Mouse (Mus musculus): Measurements from ENCODE around the gene RPS10-NUDT3. TPM values are rescaled to one million over a fixed set of nuclear protein-coding genes. Genes with fewer than 3 reads are reported as not detected.
"Not testable (repeated sequence)": the region's sequence is repeated elsewhere in the genome, so short reads cannot be mapped to it uniquely, and the experiment has no call there.

RPS10-NUDT3 gene
- polyA plus RNA-seq, 1 experiment from 2014 or later: not detected

- H3K27ac ChIP-seq (ENCODE audit: low read depth, low read length): no peak overlapping the region
- 42% methylated on average over 7 of the region's 7 CpGs for WGBS
- ATAC-seq (replicated peaks; ENCODE audit: low FRiP score) (no peak), DNase-seq (ENCODE audit: low spot score) (no peak)
- H3K4me2 ChIP-seq: no peak overlapping the region
- H3K9ac ChIP-seq (ENCODE audit: low read depth, low read length): no peak overlapping the region
- no peak overlapping the region for H3K4me3 ChIP-seq (ENCODE audit: low read depth, low read length)
- no peaks in the 10 kb centered on the region; the same call in 1 of the 2 replicates for H3K27me3 ChIP-seq (replicated peaks; ENCODE audit: control insufficient read depth, insufficient read depth, low read length)
- H3K4me1 ChIP-seq (replicated peaks; ENCODE audit: control insufficient read depth, insufficient read depth, low read length): peaks cover 3% of the 10 kb centered on the region; the same call in 1 of the 2 replicates
- H3K9me3 ChIP-seq (ENCODE audit: control insufficient read depth, low read length): no peaks in the 10 kb centered on the region
- no peaks in the 10 kb centered on the region for H3K36me3 ChIP-seq (ENCODE audit: control insufficient read depth, insufficient read depth, low read length)
These were observed 10.8 kb upstream of the RPS10-NUDT3 start for GRCm38 (mm10) chr17:27645807-27646206.

- no peak overlapping the region for H3K4me2 ChIP-seq
- no peak overlapping the region for H3K9ac ChIP-seq (ENCODE audit: low read depth, low read length)
- H3K4me3 ChIP-seq (ENCODE audit: low read depth, low read length): no peak overlapping the region
- H3K36me3 ChIP-seq (ENCODE audit: control insufficient read depth, insufficient read depth, low read length): no peaks in the 10 kb centered on the region
- H3K4me1 ChIP-seq (replicated peaks; ENCODE audit: control insufficient read depth, insufficient read depth, low read length): peaks cover 3% of the 10 kb centered on the region; the same call in 1 of the 2 replicates
- H3K27ac ChIP-seq (ENCODE audit: low read depth, low read length): no peak overlapping the region
- no peak for DNase-seq (ENCODE audit: low spot score)
- no peak for ATAC-seq (replicated peaks; ENCODE audit: low FRiP score)
- no peaks in the 10 kb centered on the region for H3K27me3 ChIP-seq (replicated peaks; ENCODE audit: control insufficient read depth, insufficient read depth, low read length)
- no peaks in the 10 kb centered on the region for H3K9me3 ChIP-seq (ENCODE audit: control insufficient read depth, low read length)
- WGBS: 45% methylated on average over 2 of the region's 2 CpGs
These were observed 9.6 kb upstream of the RPS10-NUDT3 start for GRCm38 (mm10) chr17:27644572-27644971.

- H3K36me3 ChIP-seq (ENCODE audit: control insufficient read depth, insufficient read depth, low read length): no peaks in the 10 kb centered on the region
- H3K4me3 ChIP-seq (ENCODE audit: low read depth, low read length): no peak overlapping the region
- H3K4me1 ChIP-seq (replicated peaks; ENCODE audit: control insufficient read depth, insufficient read depth, low read length): peaks cover 3% of the 10 kb centered on the region; the same call in 1 of the 2 replicates
- no peak overlapping the region for H3K27ac ChIP-seq (ENCODE audit: low read depth, low read length)
- 79% methylated on average over 9 of the region's 9 CpGs for WGBS
- ATAC-seq (replicated peaks; ENCODE audit: low FRiP score): no peak
- no peaks in the 10 kb centered on the region for H3K27me3 ChIP-seq (replicated peaks; ENCODE audit: control insufficient read depth, insufficient read depth, low read length)
- H3K9ac ChIP-seq (ENCODE audit: low read depth, low read length): no peak overlapping the region
- DNase-seq (ENCODE audit: low spot score): no peak
- no peaks in the 10 kb centered on the region for H3K9me3 ChIP-seq (ENCODE audit: control insufficient read depth, low read length)
- no peak overlapping the region for H3K4me2 ChIP-seq
These were observed 8.7 kb upstream of the RPS10-NUDT3 start for GRCm38 (mm10) chr17:27643756-27644155.

GRCm38 (mm10) chr17:27643101-27643500 is 8.1 kb upstream of the RPS10-NUDT3 start:
- Histone ChIP-seq H3K4me2 (no peak overlapping the region), H3K9me3 (ENCODE audit: control insufficient read depth, low read length) (no peaks in the 10 kb centered on the region), H3K36me3 (ENCODE audit: control insufficient read depth, insufficient read depth, low read length) (no peaks in the 10 kb centered on the region), H3K27ac (ENCODE audit: low read depth, low read length) (no peak overlapping the region), H3K4me3 (ENCODE audit: low read depth, low read length) (no peak overlapping the region), H3K27me3 (replicated peaks; ENCODE audit: control insufficient read depth, insufficient read depth, low read length) (no peaks in the 10 kb centered on the region), H3K4me1 (replicated peaks; ENCODE audit: control insufficient read depth, insufficient read depth, low read length) (peaks cover 3% of the 10 kb centered on the region; the same call in 1 of the 2 replicates), H3K9ac (ENCODE audit: low read depth, low read length) (no peak overlapping the region)
- no peak for DNase-seq (ENCODE audit: low spot score)
- ATAC-seq (replicated peaks; ENCODE audit: low FRiP score): no peak
- WGBS: 23% methylated on average over 6 of the region's 6 CpGs

DNA sequence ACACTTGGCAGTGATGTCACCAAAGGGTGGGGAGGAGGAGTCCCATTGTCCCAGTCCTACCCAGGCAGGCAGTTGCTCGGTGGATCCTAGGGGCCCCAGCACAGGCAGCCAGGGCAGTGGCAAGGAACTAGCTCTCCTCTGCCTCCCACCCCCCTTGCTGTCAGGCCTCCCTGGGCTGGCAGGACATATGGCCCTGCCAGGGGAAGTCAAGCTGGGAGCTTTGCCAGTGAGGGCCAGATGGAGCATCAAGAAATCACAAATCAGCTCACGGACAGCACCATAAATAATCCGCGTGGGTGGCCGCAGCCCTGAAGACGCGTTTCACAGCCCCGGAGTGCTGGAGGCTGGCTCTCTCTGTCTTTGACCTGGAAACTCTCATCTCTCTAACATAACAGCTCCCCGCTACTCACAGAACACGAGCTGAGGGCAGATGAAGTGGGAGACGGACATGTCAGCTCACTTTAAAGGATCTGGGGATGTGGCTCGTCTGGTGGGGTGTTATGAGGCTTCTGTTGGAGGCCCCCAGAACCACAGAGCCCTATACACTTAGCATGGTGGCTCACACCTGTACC is 7.6 kb upstream of the RPS10-NUDT3 start:
- H3K27ac ChIP-seq (ENCODE audit: low read depth, low read length): no peak overlapping the region
- 47% methylated on average over 12 of the region's 12 CpGs for WGBS
- H3K9me3 ChIP-seq (ENCODE audit: control insufficient read depth, low read length): no peaks in the 10 kb centered on the region
- ATAC-seq (replicated peaks; ENCODE audit: low FRiP score): no peak
- H3K4me1 ChIP-seq (replicated peaks; ENCODE audit: control insufficient read depth, insufficient read depth, low read length): peaks cover 3% of the 10 kb centered on the region
- no peaks in the 10 kb centered on the region for H3K36me3 ChIP-seq (ENCODE audit: control insufficient read depth, insufficient read depth, low read length)
- H3K4me2 ChIP-seq: no peak overlapping the region
- no peaks in the 10 kb centered on the region for H3K27me3 ChIP-seq (replicated peaks; ENCODE audit: control insufficient read depth, insufficient read depth, low read length)
- no peak overlapping the region for H3K4me3 ChIP-seq (ENCODE audit: low read depth, low read length)
- no peak overlapping the region for H3K9ac ChIP-seq (ENCODE audit: low read depth, low read length)
- DNase-seq (ENCODE audit: low spot score): no peak

GRCm38 (mm10) chr17:27639851-27640250 is 4.8 kb upstream of the RPS10-NUDT3 start:
- not testable (repeated sequence) for H3K9ac ChIP-seq (ENCODE audit: low read depth, low read length); H3K27me3 ChIP-seq (replicated peaks; ENCODE audit: control insufficient read depth, insufficient read depth, low read length); ATAC-seq (replicated peaks; ENCODE audit: low FRiP score); H3K36me3 ChIP-seq (ENCODE audit: control insufficient read depth, insufficient read depth, low read length); H3K27ac ChIP-seq (ENCODE audit: low read depth, low read length); DNase-seq (ENCODE audit: low spot score); H3K9me3 ChIP-seq (ENCODE audit: control insufficient read depth, low read length); H3K4me2 ChIP-seq; H3K4me3 ChIP-seq (ENCODE audit: low read depth, low read length)
- WGBS: 87% methylated on average over 6 of the region's 6 CpGs
- peaks cover 16% of the 10 kb centered on the region for H3K4me1 ChIP-seq (replicated peaks; ENCODE audit: control insufficient read depth, insufficient read depth, low read length)

DNA sequence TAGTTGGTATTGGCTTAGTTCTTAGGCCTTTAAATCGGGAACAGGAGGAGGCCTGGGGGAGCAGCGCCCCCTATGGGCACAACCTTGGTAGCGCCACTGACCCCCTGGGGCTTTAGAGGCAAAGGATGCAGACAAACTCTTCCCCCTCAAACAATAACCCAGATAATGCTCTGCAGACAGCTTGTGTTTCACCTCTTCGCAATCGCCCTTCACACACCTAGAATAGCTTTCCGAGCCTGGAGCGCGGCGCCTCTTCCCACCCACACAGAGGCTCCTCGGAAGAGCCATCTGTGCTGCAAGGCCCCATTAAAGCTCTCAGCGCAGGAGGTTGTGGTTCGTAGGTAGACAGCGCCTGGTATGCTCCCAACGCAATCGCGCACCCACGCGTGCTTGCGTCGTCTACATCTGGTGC is 3.9 kb upstream of the RPS10-NUDT3 start:
- H3K4me3 ChIP-seq (ENCODE audit: low read depth, low read length): no peak overlapping the region
- H3K4me1 ChIP-seq (replicated peaks; ENCODE audit: control insufficient read depth, insufficient read depth, low read length): peaks cover 16% of the 10 kb centered on the region
- no peaks in the 10 kb centered on the region for H3K27me3 ChIP-seq (replicated peaks; ENCODE audit: control insufficient read depth, insufficient read depth, low read length)
- H3K27ac ChIP-seq (ENCODE audit: low read depth, low read length): no peak overlapping the region
- no peak overlapping the region for H3K9ac ChIP-seq (ENCODE audit: low read depth, low read length)
- 76% methylated on average over 20 of the region's 20 CpGs for WGBS
- no peak overlapping the region for H3K4me2 ChIP-seq
- no peak for DNase-seq (ENCODE audit: low spot score)
- ATAC-seq (replicated peaks; ENCODE audit: low FRiP score): no peak
- H3K9me3 ChIP-seq (ENCODE audit: control insufficient read depth, low read length): no peaks in the 10 kb centered on the region
- H3K36me3 ChIP-seq (ENCODE audit: control insufficient read depth, insufficient read depth, low read length): no peaks in the 10 kb centered on the region; the same call in 1 of the 2 replicates

- WGBS: 81% methylated on average over 9 of the region's 9 CpGs
- DNase-seq (ENCODE audit: low spot score): no peak
- Histone ChIP-seq H3K4me2 (no peak overlapping the region), H3K9ac (ENCODE audit: low read depth, low read length) (no peak overlapping the region), H3K27ac (ENCODE audit: low read depth, low read length) (no peak overlapping the region), H3K36me3 (ENCODE audit: control insufficient read depth, insufficient read depth, low read length) (peaks cover 16% of the 10 kb centered on the region), H3K27me3 (replicated peaks; ENCODE audit: control insufficient read depth, insufficient read depth, low read length) (no peaks in the 10 kb centered on the region), H3K4me3 (ENCODE audit: low read depth, low read length) (no peak overlapping the region), H3K9me3 (ENCODE audit: control insufficient read depth, low read length) (no peaks in the 10 kb centered on the region), H3K4me1 (replicated peaks; ENCODE audit: control insufficient read depth, insufficient read depth, low read length) (peaks cover 27% of the 10 kb centered on the region)
- no peak for ATAC-seq (replicated peaks; ENCODE audit: low FRiP score)
These were observed 2.3 kb upstream of the RPS10-NUDT3 start for GRCm38 (mm10) chr17:27637333-27637732.

Data from liver, embryonic 11.5 days (tissue).